Mouse (Mus musculus): ENCODE results near the gene Cdc42ep2. TPM values are rescaled to one million over a fixed set of nuclear protein-coding genes. Genes with fewer than 3 reads are reported as not detected.
"Not testable (repeated sequence)": the region's sequence is repeated elsewhere in the genome, so short reads cannot be mapped to it uniquely, and the experiment has no call there.

Gene Cdc42ep2
- polyA plus RNA-seq, 1 experiment from 2014 or later: 1.8 TPM

DNA sequence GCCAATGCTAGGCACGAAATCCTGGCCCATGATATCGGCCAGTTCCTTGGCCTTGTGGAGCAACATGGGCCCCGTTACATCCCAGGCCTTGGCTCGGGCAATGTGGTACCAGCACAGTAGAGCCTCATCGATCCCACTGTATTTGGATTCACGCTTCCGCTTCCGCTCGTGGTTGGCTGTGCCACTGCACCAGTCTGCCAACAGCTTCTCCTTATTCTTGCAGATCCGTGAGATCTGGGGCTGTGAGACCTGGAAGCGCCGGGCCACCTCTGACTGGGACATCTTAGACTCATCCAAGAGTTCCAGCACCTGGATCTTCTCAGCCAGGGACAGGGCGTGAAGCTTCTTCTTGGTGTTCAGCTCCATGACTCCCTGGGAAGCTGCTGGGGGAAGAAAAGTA, 31.9 kb downstream of the Cdc42ep2 start:
- Histone ChIP-seq H3K4me2 (ENCODE audit: low read depth, low read length, severe bottlenecking) (peak overlapping the region; percentile 80), H3K4me3 (ENCODE audit: low read depth, low read length) (no peak overlapping the region; the same call in 1 of the 2 replicates), H3K27ac (ENCODE audit: low read depth, low read length) (no peak overlapping the region), H3K4me1 (replicated peaks; ENCODE audit: control insufficient read depth, insufficient read depth, low read length) (peaks cover 8% of the 10 kb centered on the region; the same call in 1 of the 2 replicates), H3K9ac (ENCODE audit: low read length) (peak overlapping the region; percentile 78), H3K36me3 (ENCODE audit: control insufficient read depth, insufficient read depth, low read length) (peaks cover 8% of the 10 kb centered on the region; the same call in 1 of the 2 replicates), H3K9me3 (ENCODE audit: control insufficient read depth, low read length) (no peaks in the 10 kb centered on the region), H3K27me3 (ENCODE audit: control insufficient read depth, insufficient read depth, low read length) (no peaks in the 10 kb centered on the region)
- ATAC-seq (replicated peaks; ENCODE audit: low FRiP score) (no peak), DNase-seq (ENCODE audit: low spot score) (no peak)
- 93% methylated on average over 13 of the region's 13 CpGs for WGBS

DNA sequence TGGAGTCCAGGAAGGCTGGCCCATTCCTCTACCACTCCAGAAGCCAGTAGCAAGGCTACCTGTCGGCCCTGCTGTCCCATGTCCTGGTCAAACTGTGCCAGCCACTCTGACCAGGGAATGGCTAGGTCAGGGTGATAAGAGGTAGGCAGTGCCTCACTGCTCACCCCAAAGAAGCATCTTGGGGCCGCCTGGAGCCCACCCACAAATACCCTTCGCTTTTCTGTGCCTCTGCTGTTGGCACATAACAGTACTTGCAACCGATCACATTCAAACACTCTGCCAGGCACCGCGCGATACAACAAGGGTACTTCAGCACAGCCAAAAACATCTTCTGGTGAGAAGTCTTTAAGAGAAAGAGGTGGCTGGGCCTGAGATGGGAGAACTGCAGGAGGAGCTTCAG, 32.4 kb downstream of the Cdc42ep2 start:
- Histone ChIP-seq H3K4me2 (ENCODE audit: low read depth, low read length, severe bottlenecking) (no peak overlapping the region), H3K27me3 (ENCODE audit: control insufficient read depth, insufficient read depth, low read length) (no peaks in the 10 kb centered on the region), H3K27ac (ENCODE audit: low read depth, low read length) (no peak overlapping the region), H3K4me1 (replicated peaks; ENCODE audit: control insufficient read depth, insufficient read depth, low read length) (peaks cover 8% of the 10 kb centered on the region; the same call in 1 of the 2 replicates), H3K36me3 (ENCODE audit: control insufficient read depth, insufficient read depth, low read length) (peaks cover 8% of the 10 kb centered on the region; the same call in 1 of the 2 replicates), H3K4me3 (ENCODE audit: low read depth, low read length) (no peak overlapping the region), H3K9ac (ENCODE audit: low read length) (no peak overlapping the region), H3K9me3 (ENCODE audit: control insufficient read depth, low read length) (no peaks in the 10 kb centered on the region)
- no peak for DNase-seq (ENCODE audit: low spot score)
- ATAC-seq (replicated peaks; ENCODE audit: low FRiP score): no peak
- WGBS: 96% methylated on average over 7 of the region's 7 CpGs

DNA sequence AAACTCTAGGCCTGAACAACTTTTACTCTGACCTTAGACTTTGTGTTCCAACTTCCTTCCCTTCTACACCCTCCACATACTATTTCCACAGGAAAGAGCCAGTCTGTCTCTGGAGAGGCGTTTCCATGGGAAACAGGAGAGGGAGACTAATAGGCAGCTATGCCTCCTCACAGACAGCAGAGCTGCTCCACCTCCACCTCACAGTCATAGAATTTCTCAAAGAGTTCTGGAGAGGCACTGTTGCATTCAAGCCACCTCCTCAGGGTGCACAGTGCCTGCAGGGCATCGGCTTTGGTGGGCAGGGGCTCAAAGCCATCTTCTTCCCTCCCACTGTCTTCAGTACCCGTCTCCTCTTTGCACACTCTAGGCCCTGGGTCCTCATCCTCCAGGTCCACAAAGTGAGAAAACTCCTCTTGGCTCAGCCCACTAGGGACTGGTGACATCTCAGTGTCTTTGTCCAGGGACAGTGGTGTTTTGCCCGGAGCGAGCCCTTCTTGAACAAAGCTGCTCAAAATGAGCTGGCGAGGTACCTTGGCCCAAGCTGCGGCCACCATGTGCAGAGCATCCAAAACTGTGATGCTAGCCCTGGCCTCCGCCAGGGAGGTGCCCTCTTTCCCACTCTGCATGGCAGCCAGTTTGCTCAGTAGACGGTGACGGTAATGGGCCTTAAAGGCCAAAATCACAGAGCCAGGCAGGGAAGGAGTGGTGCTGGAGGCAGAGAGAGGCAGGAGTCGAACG, 32.9 kb downstream of the Cdc42ep2 start:
- Histone ChIP-seq H3K27ac (ENCODE audit: low read depth, low read length) (no peak overlapping the region), H3K4me2 (ENCODE audit: low read depth, low read length, severe bottlenecking) (no peak overlapping the region), H3K9ac (ENCODE audit: low read length) (no peak overlapping the region), H3K4me1 (replicated peaks; ENCODE audit: control insufficient read depth, insufficient read depth, low read length) (peaks cover 8% of the 10 kb centered on the region; the same call in 1 of the 2 replicates), H3K36me3 (ENCODE audit: control insufficient read depth, insufficient read depth, low read length) (peaks cover 6% of the 10 kb centered on the region; the same call in 1 of the 2 replicates), H3K4me3 (ENCODE audit: low read depth, low read length) (no peak overlapping the region), H3K27me3 (ENCODE audit: control insufficient read depth, insufficient read depth, low read length) (no peaks in the 10 kb centered on the region), H3K9me3 (ENCODE audit: control insufficient read depth, low read length) (no peaks in the 10 kb centered on the region)
- no peak for DNase-seq (ENCODE audit: low spot score)
- whole genome bisulfite sequencing: 93% methylated on average over 12 of the region's 12 CpGs
- no peak for ATAC-seq (replicated peaks; ENCODE audit: low FRiP score)

DNA sequence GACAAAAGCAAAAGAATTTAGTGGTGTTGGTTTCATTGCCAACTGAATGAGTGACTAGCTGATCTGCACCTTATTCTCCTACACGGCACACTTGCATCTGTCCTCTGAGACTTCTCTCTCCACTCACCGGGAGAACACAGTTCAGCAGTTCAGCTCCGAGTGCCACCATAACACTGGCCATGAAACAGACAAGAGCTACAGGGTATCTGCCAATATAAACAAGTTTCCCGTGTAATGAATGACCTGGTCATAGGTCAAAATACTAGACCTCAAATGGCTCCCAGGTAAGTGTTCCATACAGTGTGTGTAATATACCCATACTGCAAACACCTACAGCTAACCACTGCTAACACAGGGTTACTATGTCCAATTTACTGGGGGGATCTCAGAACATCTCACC, 35.4 kb downstream of the Cdc42ep2 start:
- Histone ChIP-seq H3K27me3 (ENCODE audit: control insufficient read depth, insufficient read depth, low read length) (no peaks in the 10 kb centered on the region), H3K4me3 (ENCODE audit: low read depth, low read length) (no peak overlapping the region), H3K36me3 (ENCODE audit: control insufficient read depth, insufficient read depth, low read length) (no peaks in the 10 kb centered on the region; the same call in 1 of the 2 replicates), H3K9me3 (ENCODE audit: control insufficient read depth, low read length) (no peaks in the 10 kb centered on the region), H3K4me2 (ENCODE audit: low read depth, low read length, severe bottlenecking) (no peak overlapping the region), H3K4me1 (replicated peaks; ENCODE audit: control insufficient read depth, insufficient read depth, low read length) (peaks cover 8% of the 10 kb centered on the region; the same call in 1 of the 2 replicates), H3K9ac (ENCODE audit: low read length) (no peak overlapping the region), H3K27ac (ENCODE audit: low read depth, low read length) (no peak overlapping the region)
- ATAC-seq (replicated peaks; ENCODE audit: low FRiP score) (no peak), DNase-seq (ENCODE audit: low spot score) (no peak)
- WGBS: 84% methylated on average over 4 of the region's 4 CpGs

DNA sequence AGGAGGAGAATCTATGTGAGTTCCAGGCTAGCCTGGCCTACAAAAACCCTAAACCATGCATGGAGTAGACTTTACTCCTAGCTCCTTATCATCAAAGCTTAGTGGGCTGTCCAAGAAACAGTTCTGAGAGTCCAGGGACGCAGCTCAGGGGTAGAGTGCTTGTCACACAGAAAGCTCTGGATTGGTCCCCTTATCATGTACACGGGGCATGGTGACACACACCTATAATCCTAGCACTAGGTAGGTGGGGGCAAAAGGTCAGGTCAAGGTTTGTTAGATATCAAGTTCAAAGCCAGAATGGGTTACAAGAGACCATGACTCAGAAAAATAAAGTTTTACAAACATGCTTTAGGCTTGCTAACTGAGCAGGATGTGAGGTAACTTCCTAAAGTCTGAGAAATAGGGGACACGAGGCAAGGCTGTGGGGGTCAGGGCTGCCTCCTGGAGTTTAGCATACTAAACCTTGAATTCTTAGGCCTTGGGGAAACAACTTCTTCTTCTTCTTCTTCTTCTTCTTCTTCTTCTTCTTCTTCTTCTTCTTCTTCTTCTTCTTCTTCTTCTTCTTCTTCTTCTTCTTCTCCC, 37.3 kb downstream of the Cdc42ep2 start:
- no peaks in the 10 kb centered on the region; the same call in 1 of the 2 replicates for H3K36me3 ChIP-seq (ENCODE audit: control insufficient read depth, insufficient read depth, low read length)
- no peak overlapping the region for H3K9ac ChIP-seq (ENCODE audit: low read length)
- H3K4me2 ChIP-seq (ENCODE audit: low read depth, low read length, severe bottlenecking): no peak overlapping the region
- DNase-seq (ENCODE audit: low spot score): no peak
- H3K4me1 ChIP-seq (replicated peaks; ENCODE audit: control insufficient read depth, insufficient read depth, low read length): no peaks in the 10 kb centered on the region
- no peak overlapping the region for H3K27ac ChIP-seq (ENCODE audit: low read depth, low read length)
- WGBS: 71% methylated on average over 3 of the region's 3 CpGs
- H3K27me3 ChIP-seq (ENCODE audit: control insufficient read depth, insufficient read depth, low read length): no peaks in the 10 kb centered on the region
- no peak for ATAC-seq (replicated peaks; ENCODE audit: low FRiP score)
- no peak overlapping the region for H3K4me3 ChIP-seq (ENCODE audit: low read depth, low read length)
- no peaks in the 10 kb centered on the region for H3K9me3 ChIP-seq (ENCODE audit: control insufficient read depth, low read length)

DNA sequence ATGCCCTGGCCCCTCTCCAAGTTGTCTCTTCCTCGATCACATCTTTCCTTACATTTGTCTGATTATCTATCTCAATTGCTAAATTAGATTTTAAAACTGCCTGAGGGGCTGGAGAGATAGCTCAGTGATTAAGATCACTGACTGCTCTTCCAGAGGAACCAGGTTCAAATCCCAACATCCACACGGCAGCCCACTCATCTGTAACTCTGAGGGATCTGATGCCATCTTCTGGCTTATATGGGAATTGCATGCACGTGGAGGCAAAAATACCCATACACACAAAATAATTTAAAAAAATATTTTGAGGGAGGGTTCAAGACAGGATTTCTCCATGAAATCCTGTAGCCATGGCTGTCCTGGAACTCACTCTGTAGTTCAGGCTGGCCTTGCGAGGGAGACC, 38.8 kb downstream of the Cdc42ep2 start:
- Histone ChIP-seq H3K4me1 (replicated peaks; ENCODE audit: control insufficient read depth, insufficient read depth, low read length) (no peaks in the 10 kb centered on the region), H3K9ac (ENCODE audit: low read length) (no peak overlapping the region), H3K9me3 (ENCODE audit: control insufficient read depth, low read length) (no peaks in the 10 kb centered on the region), H3K27ac (ENCODE audit: low read depth, low read length) (no peak overlapping the region), H3K27me3 (ENCODE audit: control insufficient read depth, insufficient read depth, low read length) (no peaks in the 10 kb centered on the region), H3K4me2 (ENCODE audit: low read depth, low read length, severe bottlenecking) (no peak overlapping the region), H3K36me3 (ENCODE audit: control insufficient read depth, insufficient read depth, low read length) (no peaks in the 10 kb centered on the region), H3K4me3 (ENCODE audit: low read depth, low read length) (no peak overlapping the region)
- 64% methylated on average over 4 of the region's 4 CpGs for WGBS
- no peak for ATAC-seq (replicated peaks; ENCODE audit: low FRiP score)
- no peak for DNase-seq (ENCODE audit: low spot score)

DNA sequence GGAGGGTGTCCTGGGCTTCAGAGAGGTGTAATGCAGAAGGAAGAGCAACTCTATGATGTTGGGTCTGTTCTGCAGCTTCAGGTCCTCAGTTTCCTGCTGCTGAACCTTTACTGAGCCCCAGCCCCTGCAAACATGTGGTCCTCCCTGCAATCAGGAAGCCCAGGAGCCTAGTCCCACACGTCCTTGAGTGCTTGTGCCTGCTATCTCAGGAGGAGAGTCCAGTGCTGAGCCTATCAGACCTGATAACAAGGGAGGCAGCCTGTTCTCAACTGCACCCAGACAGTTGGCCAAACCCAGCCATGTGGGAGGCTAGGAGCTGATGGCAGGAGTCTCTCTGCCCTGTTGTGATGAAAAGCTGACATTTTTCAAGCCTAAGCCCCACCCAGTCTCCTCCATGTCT, 40.7 kb downstream of the Cdc42ep2 start:
- ATAC-seq (replicated peaks; ENCODE audit: low FRiP score): no peak
- 71% methylated on average over 1 of the region's 1 CpGs for WGBS
- H3K27ac ChIP-seq (ENCODE audit: low read depth, low read length): no peak overlapping the region

DNA sequence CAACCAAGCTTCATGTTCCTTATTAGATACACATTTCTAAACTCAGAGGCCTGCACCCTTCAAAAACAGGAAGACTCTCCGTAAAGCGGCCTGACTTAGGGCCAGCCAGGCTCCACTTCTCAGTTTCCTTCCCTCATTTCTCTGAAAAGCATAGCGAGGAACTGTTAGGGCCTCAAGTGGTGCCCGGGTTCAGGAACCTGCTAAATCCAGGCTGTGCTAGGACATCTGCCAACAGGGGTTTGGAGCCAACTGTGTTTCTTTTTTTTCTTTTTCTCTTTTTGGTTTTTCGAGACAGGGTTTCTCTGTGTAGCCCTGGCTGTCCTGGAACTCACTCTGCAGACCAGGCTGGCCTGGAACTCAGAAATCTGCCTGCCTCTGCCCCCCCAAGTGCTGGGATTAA, 42.5 kb downstream of the Cdc42ep2 start:
- not testable (repeated sequence) for H3K27ac ChIP-seq (ENCODE audit: low read depth, low read length); H3K4me3 ChIP-seq (ENCODE audit: low read depth, low read length); DNase-seq (ENCODE audit: low spot score); H3K36me3 ChIP-seq (ENCODE audit: control insufficient read depth, insufficient read depth, low read length); H3K9me3 ChIP-seq (ENCODE audit: control insufficient read depth, low read length); H3K9ac ChIP-seq (ENCODE audit: low read length); H3K4me2 ChIP-seq (ENCODE audit: low read depth, low read length, severe bottlenecking); H3K27me3 ChIP-seq (ENCODE audit: control insufficient read depth, insufficient read depth, low read length); ATAC-seq (replicated peaks; ENCODE audit: low FRiP score); H3K4me1 ChIP-seq (replicated peaks; ENCODE audit: control insufficient read depth, insufficient read depth, low read length)
- 93% methylated on average over 5 of the region's 5 CpGs for WGBS

More for the DNA sequence above, 40.7 kb downstream of the Cdc42ep2 start:
- H3K4me3 ChIP-seq (ENCODE audit: low read depth, low read length): no peak overlapping the region
- no peak overlapping the region for H3K4me2 ChIP-seq (ENCODE audit: low read depth, low read length, severe bottlenecking)
- H3K27me3 ChIP-seq (ENCODE audit: control insufficient read depth, insufficient read depth, low read length): no peaks in the 10 kb centered on the region
- no peaks in the 10 kb centered on the region for H3K4me1 ChIP-seq (replicated peaks; ENCODE audit: control insufficient read depth, insufficient read depth, low read length)
- no peak for DNase-seq (ENCODE audit: low spot score)
- no peaks in the 10 kb centered on the region for H3K36me3 ChIP-seq (ENCODE audit: control insufficient read depth, insufficient read depth, low read length)
- no peak overlapping the region for H3K9ac ChIP-seq (ENCODE audit: low read length)
- H3K9me3 ChIP-seq (ENCODE audit: control insufficient read depth, low read length): no peaks in the 10 kb centered on the region

All from forebrain, embryonic 11.5 days (tissue).